Mouse (Mus musculus): ENCODE measurements around the gene Cnr2.

The Cnr2 gene

DNA sequence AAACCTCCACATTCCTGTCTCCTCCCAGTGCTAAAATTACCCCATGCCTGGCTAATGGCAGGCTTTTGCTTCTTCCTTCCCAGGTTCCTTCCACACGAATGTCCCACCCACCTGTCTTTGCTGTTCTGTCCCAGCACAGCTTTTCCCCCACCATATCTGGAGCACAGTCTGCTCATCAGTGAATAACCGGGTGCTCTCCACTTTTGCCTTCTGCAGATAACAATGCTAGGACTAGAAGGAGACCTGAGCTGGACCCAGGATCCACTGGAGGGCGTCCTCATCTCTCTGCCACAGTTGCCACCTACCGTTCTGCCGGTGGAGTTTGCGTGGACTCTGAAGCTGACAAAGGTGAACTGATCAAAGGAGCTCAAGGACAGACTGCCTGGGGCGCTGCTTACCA, 43.7 kb downstream of the Cnr2 start:
- no peak for DNase-seq

DNA sequence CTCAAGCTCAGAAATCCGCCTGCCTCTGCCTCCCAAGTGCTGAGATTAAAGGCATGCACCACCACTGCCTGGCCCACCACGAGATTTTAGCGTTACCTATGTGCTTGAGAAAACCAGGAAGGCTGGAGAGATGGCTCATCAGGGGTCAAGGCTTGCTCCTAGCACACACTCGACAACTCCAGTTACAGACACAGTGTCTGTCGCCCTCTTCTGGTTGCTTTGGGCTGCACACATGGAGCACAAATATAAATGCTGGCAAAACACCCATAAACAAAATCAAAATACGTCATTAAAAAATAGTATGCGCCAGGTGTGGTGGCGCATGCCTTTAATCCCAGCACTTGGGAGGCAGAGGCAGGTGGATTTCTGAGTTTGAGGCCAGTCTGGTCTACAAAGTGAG, 45.8 kb downstream of the Cnr2 start:
- peak in 1 of 2 experiments; percentile 55 for DNase-seq

DNA sequence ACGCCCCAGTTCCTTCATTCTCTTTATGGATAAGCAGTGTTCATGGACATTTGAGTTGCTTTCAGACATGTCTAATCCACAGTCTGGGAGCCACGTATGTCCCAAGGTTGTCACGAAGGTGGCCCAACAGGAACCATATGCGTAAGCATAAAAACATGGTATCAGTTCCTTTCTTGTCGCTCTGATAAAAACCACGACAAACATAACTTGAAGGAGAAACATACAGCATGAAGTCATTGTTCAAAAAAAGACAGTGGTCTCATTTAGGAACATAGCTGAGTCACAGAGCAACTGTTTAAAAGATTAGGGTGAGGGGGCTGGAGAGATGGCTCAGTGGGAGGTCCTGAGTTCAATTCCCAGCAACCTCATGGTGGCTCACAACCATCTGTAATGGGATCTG, 47.0 kb downstream of the Cnr2 start:
- no peak for DNase-seq

DNA sequence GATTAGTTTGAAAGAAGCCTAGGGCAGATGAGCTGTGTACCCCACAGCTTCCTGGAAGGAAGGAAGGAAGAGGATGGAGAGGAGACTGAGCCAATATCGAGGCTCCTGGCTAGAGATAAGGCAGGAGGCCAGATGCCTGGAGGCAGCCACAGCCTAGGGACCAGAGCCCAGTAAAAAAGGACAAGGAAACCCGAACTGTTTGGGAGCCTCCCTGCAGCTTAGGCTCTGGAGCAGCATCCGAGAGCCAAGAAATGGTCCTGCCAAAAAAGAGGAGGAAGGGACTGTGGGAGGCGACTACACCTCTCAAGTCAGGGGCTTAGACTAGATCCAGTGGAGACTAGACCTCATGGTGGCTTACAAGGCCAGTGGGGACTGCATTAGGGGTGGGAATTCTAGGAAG, 48.2 kb downstream of the Cnr2 start:
- no peak for DNase-seq

DNA sequence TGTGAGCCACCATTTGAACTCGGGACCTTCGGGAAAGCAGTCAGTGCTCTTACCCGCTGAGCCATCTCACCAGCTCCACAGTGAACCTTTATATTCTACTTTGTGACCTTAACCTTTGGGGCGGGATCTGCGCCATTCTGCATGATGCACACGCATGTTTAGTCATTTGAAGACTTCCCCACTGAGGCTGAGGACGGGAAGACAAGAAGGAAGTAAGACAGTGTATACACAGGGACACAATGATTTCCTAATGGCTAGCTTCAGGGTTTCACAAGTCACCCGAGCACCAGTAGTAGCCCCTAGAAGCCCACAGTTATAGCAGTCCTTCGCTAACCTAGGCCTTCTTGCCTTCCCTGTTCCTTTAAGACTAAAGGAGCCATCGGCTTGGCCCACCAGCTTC, 50.5 kb downstream of the Cnr2 start:
- no peak for DNase-seq

DNA sequence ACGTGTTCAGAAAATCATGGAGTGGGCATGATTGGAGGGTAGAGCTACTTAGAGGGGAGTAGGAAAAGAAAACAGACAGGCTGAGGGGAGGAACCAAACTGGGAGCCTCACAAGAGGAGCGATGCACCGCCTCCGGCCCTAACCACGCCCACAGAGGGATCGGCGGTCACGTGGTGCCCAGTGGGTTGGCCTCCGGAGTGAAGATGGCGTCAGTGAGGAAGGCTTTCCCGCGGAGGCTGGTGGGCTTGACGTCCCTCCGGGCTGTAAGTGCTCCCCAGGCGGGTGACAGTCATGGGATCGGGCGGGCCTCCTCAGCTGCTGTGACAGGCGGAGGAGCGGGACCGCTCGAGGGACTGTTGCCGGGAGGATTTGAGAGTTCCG, 51.1 kb downstream of the Cnr2 start, which contains the start of gene Hmgcl:
TSS of gene Hmgcl (plus strand) at position 171 of the 381 bp plus-strand sequence.
- DNase-seq, result peak; percentile 96 to 99

DNA sequence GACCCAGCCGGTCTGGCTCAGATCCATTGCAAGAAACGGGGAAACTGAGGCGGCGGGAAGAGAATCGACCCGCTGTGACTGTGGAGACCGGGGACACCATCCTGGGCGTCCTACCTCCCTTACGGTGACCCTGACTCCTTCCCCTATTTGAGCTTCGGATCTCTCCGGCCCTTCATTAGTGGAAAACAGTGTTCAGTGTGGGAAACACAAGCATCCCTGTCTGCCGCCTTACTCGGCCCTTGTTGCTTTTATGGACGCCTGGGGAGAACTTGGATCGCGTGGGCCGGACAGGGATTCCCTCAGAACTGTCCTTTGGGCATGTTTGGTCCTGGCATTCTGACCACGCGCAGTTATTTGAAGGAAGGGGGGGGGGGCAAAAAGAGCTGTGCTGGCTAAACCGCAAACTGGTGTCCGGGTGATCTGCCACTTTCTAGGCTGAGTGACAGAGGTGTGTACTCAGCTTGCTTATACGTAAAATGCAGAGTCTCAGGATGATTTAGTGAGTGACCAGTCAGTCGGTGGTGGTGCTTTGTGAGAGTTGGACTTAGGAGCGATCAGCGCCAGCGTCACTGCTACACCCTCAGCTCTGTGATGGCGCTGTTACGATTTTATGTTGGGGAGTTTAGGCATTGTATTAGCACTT, 51.6 kb downstream of the Cnr2 start:
- DNase-seq, result peak in 1 of 2 experiments; percentile 48

DNA sequence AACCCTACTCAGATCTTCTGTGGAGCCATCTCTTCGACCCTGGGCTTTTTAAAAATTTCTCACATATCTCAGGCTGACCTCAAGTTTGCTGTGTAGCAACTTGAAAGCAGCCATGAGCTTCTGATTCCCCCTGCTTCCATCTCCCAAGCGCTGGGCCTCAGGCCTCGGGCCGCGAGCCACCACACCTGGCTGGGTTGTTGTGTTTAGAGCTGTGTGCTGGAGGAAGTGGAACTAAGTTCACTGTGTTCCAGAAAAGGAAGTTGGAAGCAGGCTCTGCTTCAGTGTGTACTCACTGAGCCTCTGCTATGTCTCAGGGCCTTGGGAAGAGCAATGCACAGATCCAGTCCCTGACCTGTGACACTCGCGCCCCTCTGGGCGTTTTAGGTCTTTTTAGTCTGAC, 52.9 kb downstream of the Cnr2 start:
- DNase-seq, result no peak

DNA sequence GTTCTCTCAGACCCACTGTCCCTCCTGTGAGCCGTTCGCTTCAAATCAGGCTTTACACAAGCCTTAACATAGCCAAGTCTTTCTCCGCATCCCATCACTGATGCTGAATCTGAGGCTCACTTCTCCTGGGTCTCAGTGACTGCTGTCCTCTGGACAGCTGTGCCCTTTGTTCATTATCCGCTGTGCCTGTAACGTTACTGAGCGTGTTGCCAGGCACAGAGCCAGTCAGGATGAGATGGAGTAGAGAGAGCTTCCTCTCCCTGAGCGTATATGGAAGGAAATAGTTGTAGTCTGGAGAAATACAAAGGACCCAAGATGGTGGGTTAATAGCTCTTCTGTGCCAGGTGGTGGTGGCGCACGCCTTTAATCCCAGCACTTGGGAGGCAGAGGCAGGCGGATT, 54.3 kb downstream of the Cnr2 start:
- DNase-seq, result peak; percentile 54 to 68

DNA sequence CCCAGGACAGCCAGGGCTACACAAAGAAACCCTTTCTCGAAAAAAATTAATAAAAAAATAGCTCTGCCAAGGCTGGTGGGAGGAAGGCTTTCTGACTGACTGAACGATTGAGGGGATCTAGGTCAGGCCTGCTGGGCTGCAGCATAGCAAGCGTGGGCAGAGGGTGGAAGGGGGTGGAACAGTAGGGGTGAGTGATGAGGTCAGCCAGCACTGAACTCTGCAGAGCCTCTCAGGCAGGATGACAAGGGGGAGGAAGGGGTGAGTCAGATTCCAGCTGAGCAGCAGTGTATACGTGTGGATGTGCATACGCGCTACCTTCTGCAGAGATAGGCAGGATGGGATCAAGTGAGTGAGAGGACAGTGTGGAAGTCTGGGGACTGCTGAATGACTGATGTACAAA, 54.7 kb downstream of the Cnr2 start:
- peak; percentile 42 to 51 for DNase-seq

DNA sequence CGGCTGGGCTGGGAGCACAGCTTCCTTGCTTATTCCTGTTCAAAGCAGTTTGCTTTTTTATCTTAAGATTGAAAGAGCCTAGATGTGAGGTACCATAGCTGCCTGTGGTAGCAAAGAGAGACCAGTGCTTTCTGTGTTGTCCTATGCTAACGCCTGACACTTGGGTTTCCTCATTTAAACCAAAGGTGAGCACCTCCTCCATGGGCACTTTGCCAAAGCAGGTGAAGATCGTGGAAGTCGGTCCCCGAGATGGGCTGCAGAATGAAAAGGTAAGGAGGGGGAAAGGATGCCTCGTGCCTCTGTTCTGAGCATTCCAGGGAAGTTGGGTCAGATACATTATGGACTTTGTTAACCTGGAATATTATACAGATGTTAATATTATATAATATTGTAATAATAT, 55.2 kb downstream of the Cnr2 start:
- DNase-seq, result peak in 1 of 2 experiments; percentile 32

DNA sequence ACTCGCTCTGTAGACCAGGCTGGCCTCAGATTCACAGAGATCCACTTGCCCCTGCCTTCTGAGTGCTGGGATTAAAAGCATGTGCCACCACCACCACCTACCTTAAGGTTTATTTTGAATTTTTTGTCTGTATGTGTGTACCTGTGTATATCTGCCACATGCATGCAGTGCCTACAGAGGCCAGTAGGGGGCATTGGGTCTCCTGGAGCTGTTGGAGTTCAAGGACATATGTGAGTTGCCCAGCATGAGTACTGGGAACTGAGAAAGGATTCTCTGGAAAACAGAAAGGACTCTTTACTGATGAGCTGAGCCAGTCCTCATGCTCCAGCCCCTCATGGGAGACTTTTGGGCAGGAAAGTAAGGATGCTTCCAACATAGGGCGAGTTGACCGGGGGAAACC, 56.3 kb downstream of the Cnr2 start:
- peak in 1 of 2 experiments; percentile 33 for DNase-seq

DNA sequence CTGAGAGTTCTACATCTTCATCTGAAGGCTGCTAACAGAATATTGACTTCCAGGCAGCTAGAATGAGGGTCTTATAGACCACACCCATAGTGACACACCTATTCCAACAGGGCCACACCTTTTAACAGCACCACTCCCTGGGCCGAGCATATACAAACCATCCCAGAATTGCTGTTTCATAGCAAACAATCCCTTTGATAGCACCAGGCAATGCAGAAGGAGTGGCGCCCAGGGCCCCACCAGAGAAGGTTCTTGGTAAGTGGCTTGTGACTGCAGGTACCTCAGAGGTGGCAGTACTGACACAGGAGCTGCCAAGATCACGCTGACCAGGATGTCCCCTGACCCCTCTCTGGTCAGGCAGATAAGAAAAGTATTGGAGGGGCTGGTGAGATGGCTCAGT, 58.0 kb downstream of the Cnr2 start:
- no peak for DNase-seq

DNA sequence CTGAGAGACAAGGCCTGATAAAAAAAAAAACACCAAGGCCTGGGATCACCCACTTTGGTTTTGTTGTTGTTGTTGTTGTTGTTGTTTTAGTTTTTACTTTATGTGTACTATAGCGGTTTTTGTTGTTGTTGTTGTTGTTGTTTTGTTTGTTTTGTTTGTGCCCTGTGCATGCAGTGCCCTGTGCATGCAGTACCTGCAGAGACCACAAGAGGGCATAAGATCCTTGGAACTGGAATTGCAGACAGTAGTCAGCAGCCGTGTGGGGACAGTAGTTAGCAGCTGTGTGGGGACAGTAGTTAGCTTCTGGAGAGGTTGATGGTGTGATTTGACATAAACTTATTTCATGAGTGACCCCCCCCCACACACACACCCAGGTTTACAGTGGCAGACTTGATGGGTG, 59.0 kb downstream of the Cnr2 start:
- peak; percentile 73 to 92 for DNase-seq

DNA sequence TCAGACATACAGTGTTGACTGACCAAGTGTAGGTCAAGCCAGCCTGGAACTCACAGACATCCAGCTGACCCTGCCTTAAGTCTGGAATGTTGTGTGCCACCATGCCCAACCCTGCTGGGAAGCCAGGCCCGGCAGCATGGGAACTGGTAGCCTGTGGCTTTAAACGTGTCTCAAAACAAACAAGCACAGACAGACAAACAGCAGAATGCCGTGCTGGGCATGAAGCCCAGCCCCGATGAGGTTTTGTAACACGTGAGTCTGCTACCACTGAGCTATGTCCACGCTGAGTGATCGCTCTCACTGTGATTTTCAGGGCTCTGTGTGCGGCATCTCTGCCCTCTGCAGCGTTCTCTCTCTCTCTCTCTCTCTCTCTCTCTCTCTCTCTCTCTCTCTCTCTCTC, 60.7 kb downstream of the Cnr2 start:
- no peak for DNase-seq

DNA sequence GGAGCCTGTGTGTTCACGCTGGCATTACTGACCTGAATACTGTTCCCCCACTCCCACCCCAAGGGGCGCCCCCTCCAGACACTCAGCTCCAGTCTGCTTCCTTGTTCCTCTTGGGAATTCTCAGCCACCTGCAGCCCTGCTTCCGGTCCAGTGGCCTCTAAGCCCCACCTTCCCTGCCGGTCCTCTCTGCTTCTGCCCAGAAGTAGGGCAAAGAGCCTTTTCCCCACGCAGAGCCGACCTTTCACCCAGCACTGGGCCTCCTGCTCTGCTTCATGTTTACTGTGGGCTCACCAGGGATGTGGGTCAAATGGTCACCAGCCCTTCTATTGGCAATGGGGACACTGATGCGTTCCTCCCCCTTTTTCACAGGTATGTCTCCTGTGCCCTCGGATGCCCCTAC, 63.2 kb downstream of the Cnr2 start:
- DNase-seq, result peak; percentile 86 to 90

DNA sequence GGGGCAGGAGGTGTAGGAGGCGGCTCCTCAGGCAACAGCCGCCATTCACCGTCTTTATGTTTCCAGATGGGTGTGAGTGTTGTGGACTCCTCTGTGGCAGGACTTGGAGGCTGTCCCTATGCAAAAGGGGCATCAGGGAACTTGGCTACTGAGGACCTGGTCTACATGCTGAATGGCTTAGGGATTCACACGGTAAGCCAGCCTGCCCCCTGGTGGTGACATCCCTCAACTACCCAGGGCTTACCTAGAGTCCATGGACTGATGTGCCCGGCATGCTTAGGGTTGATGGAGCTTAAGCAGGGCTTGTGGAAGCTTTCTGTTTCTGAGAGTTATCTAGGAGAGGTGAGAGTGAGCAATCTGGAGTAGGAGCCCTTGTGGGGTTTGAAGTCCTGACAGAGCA, 65.5 kb downstream of the Cnr2 start:
- peak; percentile 84 to 95 for DNase-seq

DNA sequence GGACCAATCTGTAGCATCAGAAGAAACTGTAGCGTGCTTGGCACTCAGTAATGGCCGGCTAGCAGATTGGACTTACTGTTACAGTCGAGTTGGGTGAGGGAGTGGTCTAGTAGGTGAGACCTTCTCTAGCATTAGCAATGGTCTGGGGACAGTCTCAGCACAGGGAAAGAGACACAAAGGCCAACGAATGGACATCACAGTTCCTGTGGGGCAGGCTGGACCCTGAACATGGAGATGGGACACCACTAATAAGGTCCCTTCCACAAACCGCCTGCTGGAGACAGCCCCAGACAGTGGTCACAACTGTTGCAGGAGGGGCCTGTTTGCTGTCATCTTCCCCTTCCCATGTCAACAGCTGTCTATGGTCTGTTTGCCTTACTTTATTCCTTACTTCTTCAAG, 66.5 kb downstream of the Cnr2 start:
- DNase-seq, result no peak

DNA sequence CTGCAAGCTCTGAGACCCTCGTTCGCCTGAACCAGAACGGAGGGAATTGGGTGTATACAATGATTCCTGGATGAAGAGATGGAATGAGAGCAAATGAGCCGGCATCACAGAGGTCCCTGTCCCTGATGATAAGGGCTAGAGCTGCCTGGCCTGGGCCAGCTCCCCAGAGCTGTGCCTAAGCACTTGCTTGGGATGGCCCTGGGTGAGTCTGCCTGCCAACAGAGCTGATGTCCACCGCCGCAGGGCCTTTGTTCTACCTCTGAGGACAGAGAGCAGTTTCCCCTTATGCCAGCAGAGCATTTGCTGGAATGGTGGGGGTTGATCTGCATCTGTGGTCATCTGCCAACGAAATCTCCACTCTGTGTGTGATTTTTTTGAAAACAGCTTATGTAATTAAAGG, 67.0 kb downstream of the Cnr2 start:
- DNase-seq, result no peak

DNA sequence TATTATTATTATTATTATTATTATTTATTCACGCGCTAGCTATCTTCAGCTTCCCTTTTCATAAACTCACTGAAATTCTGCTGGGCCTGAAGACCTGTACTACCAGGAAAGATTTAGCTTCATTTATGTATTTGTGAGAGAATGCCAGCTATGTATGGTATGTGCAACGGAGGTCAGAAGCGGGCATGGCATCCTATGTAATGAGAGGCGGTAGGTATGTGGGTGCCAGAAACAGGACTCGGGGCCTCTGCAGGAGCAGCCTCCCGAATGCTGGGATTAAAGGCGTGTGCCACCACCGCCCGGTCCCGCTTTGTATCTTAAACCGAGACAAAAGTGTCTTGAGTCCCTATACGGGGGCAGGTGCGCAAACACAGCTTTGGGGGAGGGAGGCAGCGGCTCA, 67.8 kb downstream of the Cnr2 start:
- DNase-seq, result no peak

DNA sequence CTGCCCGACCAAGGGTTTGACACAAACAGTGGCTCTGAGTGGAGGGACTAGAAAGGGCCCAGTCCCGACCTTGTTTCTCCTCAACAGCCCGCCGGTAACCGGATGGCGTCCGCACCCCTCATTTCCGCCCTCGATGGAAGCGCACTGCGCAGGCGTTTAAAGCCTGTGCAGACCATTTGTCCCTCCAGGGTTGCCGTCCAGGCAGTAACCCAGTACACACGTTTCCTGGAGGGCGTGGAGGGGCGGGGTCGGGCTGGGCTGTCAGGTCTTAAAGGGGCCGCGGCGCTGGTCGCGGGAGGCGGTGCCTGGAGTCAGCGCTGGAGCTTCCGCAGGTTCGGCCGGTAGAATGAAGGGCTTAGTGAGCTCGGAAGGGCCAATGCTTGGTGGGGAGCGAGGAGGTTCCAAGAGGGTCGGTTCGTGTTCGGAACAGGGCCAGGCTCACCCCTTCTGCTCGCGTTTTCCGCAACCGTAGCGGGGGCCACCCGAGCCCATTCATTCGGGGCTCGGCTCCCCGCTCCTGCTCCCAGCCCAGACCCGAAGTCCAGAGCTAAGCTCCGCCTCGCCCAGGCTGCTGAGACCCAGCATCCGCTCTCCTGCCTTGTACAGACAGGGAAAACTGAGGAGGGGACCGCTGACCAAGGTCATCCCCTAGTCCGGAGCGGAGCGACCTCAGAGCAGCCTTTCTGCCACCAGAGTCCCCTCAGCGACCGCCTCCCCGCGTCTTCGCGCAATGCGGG, 68.4 kb downstream of the Cnr2 start, which contains the start of gene Gale:
TSS of gene Gale (plus strand) at position 271 of the 737 bp plus-strand sequence.
- peak; percentile 96 to 98 for DNase-seq

DNA sequence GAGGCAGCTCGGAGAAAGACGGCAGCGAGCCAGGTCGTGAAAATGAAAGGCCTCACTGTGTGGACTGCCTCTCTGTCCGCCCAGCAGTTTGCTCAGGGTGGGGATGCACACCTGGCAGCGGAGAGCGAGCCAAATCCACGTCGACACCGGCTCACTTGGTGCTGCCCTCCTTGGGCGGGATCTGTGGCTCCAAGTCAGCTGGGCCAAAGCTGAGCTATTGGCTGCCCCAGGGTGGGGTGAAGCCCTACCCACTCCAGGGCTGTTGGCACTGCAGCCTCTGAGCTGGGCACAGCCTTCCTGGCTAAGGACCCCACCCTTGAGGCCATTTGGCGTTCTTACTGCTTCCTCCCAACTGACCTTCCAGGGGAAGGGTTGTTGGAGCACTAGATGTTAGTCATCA, 69.2 kb downstream of the Cnr2 start:
- peak; percentile 78 to 82 for DNase-seq

DNA sequence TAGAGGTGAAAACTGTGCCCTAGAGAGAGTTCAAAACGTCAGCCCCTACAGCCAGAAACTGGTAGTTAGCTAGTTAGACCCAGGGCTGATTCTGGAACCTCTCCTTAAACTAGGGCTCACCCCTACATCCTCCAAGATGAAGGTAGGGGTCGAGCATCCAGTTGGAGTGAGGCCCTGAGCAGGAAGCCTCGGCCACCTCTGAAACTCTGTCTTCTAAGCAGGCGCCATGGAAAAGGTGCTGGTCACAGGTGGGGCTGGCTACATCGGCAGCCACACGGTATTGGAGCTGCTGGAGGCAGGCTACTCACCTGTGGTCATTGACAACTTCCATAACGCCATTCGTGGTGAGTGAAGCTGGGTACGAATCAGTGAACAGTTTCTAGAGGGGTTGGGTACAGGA, 69.9 kb downstream of the Cnr2 start:
- DNase-seq, result no peak

DNA sequence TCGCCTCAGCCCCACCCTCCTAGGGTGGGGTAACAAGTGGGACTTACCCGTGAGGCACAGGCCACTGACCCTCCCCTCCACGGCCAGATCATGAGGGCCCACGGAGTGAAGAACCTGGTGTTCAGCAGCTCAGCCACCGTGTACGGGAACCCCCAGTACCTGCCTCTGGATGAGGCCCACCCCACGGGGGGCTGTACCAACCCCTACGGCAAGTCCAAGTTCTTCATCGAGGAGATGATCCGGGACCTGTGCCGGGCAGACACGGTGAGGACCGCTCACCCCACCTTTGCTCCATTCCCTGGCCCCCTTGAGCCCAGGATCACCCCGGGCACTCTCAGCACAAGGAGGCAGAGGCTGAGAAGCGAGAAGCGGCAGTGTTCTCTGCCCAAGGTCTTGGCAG, 71.1 kb downstream of the Cnr2 start:
- DNase-seq, result no peak

Measured in kidney, postnatal 36 days (tissue).